Mouse (Mus musculus) spleen, adult 2 months (tissue): Measurements from ENCODE around the gene F9.

Experiments used
- CTCF ChIP-seq: fragments of 200-500 bp; IDR thresholded peaks from 2 replicates; pipeline ENCODE4 v1.5.1; 2011; ENCODE audit warnings: mild to moderate bottlenecking, inconsistent platforms; ENCODE audit not compliant: insufficient read depth, insufficient read length, insufficient replicate concordance; ENCODE audit errors: extremely low read depth
- POLR2A ChIP-seq: fragments of 200-500 bp; IDR thresholded peaks from 2 replicates; pipeline ENCODE4 v1.6.1; 2011; ENCODE audit warnings: low read depth, low read length, inconsistent platforms

- TF ChIP-seq POLR2A = no peak
- no peak for TF ChIP-seq CTCF
These were observed 22.3 kb downstream of the F9 start for GRCm38 (mm10) chrX:60021595-60021994.
